Comparison of ENCODE assay signal across 10 mouse cellular contexts in the genomic region with DNA sequence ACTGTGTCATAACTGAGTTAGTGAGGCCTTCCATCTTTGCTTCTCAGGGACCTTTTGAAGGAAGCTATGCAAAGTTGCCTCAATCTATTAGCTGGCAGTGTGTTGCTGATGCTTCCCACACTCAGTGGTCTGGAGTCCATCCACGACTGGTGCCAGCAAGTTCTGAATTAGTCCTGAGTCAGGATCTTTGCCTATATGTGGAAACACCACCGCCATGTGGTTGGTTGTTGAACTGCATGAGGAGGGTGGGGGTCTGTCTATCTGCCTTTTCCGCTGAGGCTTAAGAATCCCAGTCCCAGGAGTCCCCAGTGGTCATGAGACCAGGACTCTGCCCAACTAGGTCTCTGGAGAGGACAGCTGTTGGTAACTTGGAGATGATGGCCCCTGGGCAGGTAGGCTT. TPM values are rescaled to one million over a fixed set of nuclear protein-coding genes. Genes with fewer than 3 reads are reported as not detected.
A peak's percentile ranks its signal among the peaks of the same experiment; 100 is the strongest.
DNase-seq lines count a peak whose midpoint lies in the region; ATAC-seq and TF ChIP-seq lines count a peak whose summit lies in the region.
"Had no signal": no experiment of that assay in that cellular context is flagged by ENCODE, and none has a peak within 500 bp of the region (broad histone marks: within the 10 kb centered on the region; RNA-seq: fewer than 3 reads in every experiment).

No protein-coding gene starts in this region.

- H3K4me2 ChIP-seq in hindbrain, embryonic 12.5 days (replicated peaks), result no peak overlapping the region
- no peak overlapping the region for H3K4me2 ChIP-seq in CH12.LX (ENCODE audit: insufficient read depth, low read depth, poor library complexity, severe bottlenecking)
- no peak overlapping the region for H3K4me2 ChIP-seq in heart, embryonic 14.5 days (ENCODE audit: low read length)
- no peak overlapping the region for H3K4me2 ChIP-seq in limb, embryonic 11.5 days (ENCODE audit: low read depth, severe bottlenecking)
- H3K4me2 ChIP-seq: embryonic facial prominence, embryonic 12.5 days had no signal

- dilution Hi-C loops in CH12.LX (cut with MboI; ENCODE audit: extremely low pct_ligation_motif_present, extremely low pct_unique_long_range_greater_than_20kb, low sequenced_read_pairs), result no loop called here

- H3K36me3 ChIP-seq in hindbrain, embryonic 10.5 days, result no peaks in the 10 kb centered on the region
- H3K36me3 ChIP-seq in hindbrain, embryonic 12.5 days, result no peaks in the 10 kb centered on the region
- no peaks in the 10 kb centered on the region for H3K36me3 ChIP-seq in CH12.LX (replicated peaks in 1 of 2; ENCODE audit: control insufficient read depth in 1 of 2, insufficient read depth in 1 of 2, low read length in 1 of 2)
- H3K36me3 ChIP-seq in heart, embryonic 14.5 days (ENCODE audit: control insufficient read depth, insufficient read depth, low read length), result no peaks in the 10 kb centered on the region
- H3K36me3 ChIP-seq in limb, embryonic 11.5 days (ENCODE audit: control insufficient read depth, insufficient read depth, low read length), result no peaks in the 10 kb centered on the region
- H3K36me3 ChIP-seq: embryonic facial prominence, embryonic 12.5 days had no signal

- H3K4me3 ChIP-seq in hindbrain, embryonic 10.5 days, result no peak overlapping the region
- H3K4me3 ChIP-seq in hindbrain, embryonic 12.5 days, result no peak overlapping the region
- no peak overlapping the region for H3K4me3 ChIP-seq in CH12.LX (replicated peaks in 1 of 3; ENCODE audit: low read depth in 2 of 3, low read length in 2 of 3, poor library complexity in 1 of 3)
- peak overlapping the region; percentile 44 for H3K4me3 ChIP-seq in brown adipose tissue, adult 24 weeks (ENCODE audit: insufficient read depth, low read depth, low read length)
- no peak overlapping the region for H3K4me3 ChIP-seq in heart, embryonic 14.5 days (ENCODE audit: control insufficient read depth in 1 of 2, insufficient read depth in 1 of 2, low read depth in 1 of 2, low read length in 2 of 2)
- H3K4me3 ChIP-seq in limb, embryonic 11.5 days (ENCODE audit: low read depth, low read length), result no peak overlapping the region
- no peak overlapping the region for H3K4me3 ChIP-seq in olfactory bulb, adult 2 months (ENCODE audit: insufficient read depth, low read depth, low read length)
- H3K4me3 ChIP-seq: embryonic facial prominence, embryonic 12.5 days had no signal

- H3K9me3 ChIP-seq in hindbrain, embryonic 10.5 days, result no peaks in the 10 kb centered on the region
- H3K9me3 ChIP-seq in hindbrain, embryonic 12.5 days (replicated peaks), result no peaks in the 10 kb centered on the region
- H3K9me3 ChIP-seq in CH12.LX (replicated peaks; ENCODE audit: low read length), result no peaks in the 10 kb centered on the region
- no peaks in the 10 kb centered on the region for H3K9me3 ChIP-seq in heart, embryonic 14.5 days (ENCODE audit: control insufficient read depth, low read length)
- no peaks in the 10 kb centered on the region for H3K9me3 ChIP-seq in limb, embryonic 11.5 days (ENCODE audit: control insufficient read depth, low read length)
- H3K9me3 ChIP-seq: embryonic facial prominence, embryonic 12.5 days had no signal

- H3K9ac ChIP-seq in hindbrain, embryonic 12.5 days, result no peak overlapping the region
- H3K9ac ChIP-seq in CH12.LX (ENCODE audit: insufficient read depth, low read depth), result no peak overlapping the region
- no peak overlapping the region for H3K9ac ChIP-seq in heart, embryonic 14.5 days (ENCODE audit: low read length)
- H3K9ac ChIP-seq in limb, embryonic 11.5 days (ENCODE audit: low read length), result no peak overlapping the region
- H3K9ac ChIP-seq: embryonic facial prominence, embryonic 12.5 days had no signal

- H3K27me3 ChIP-seq in hindbrain, embryonic 10.5 days (ENCODE audit: insufficient read depth, poor library complexity, severe bottlenecking), result no peaks in the 10 kb centered on the region
- no peaks in the 10 kb centered on the region for H3K27me3 ChIP-seq in hindbrain, embryonic 12.5 days
- H3K27me3 ChIP-seq in CH12.LX (replicated peaks), result peaks cover 2% of the 10 kb centered on the region
- no peaks in the 10 kb centered on the region for H3K27me3 ChIP-seq in heart, embryonic 14.5 days (ENCODE audit: control insufficient read depth, insufficient read depth, low read length)
- no peaks in the 10 kb centered on the region for H3K27me3 ChIP-seq in limb, embryonic 11.5 days (ENCODE audit: control insufficient read depth, insufficient read depth, low read length)
- H3K27me3 ChIP-seq: embryonic facial prominence, embryonic 12.5 days had no signal

- TF ChIP-seq RAD21 in CH12.LX (IDR thresholded peaks at IDR 0.05; ENCODE audit: low read depth, low read length), result peak; percentile 89

- no peak for TF ChIP-seq POLR2A in CH12.LX (IDR thresholded peaks at IDR 0.05; ENCODE audit: low read depth, low read length)
- TF ChIP-seq POLR2A in olfactory bulb, adult 2 months (IDR thresholded peaks at IDR 0.05; ENCODE audit: insufficient read depth, low read depth, low read length), result no peak

- DNase-seq in hindbrain, embryonic 10.5 days (ENCODE audit: low spot score), result peak; percentile 72
- DNase-seq in CH12.LX (ENCODE audit: extremely low read depth), result peak; percentile 62
- peak; percentile 83 for DNase-seq in limb, embryonic 11.5 days (ENCODE audit: low spot score)
- no peak for DNase-seq in urinary bladder, adult 2 months (ENCODE audit: low spot score)

- peak overlapping the region; percentile 50; the same call in 1 of the 2 replicates for H3K27ac ChIP-seq in hindbrain, embryonic 10.5 days
- no peak overlapping the region for H3K27ac ChIP-seq in hindbrain, embryonic 12.5 days
- no peak overlapping the region for H3K27ac ChIP-seq in CH12.LX (ENCODE audit: insufficient read depth, low read depth)
- peak overlapping the region; percentile 99 for H3K27ac ChIP-seq in brown adipose tissue, adult 24 weeks (replicated peaks; ENCODE audit: low read depth, low read length)
- H3K27ac ChIP-seq in heart, embryonic 14.5 days (replicated peaks in 1 of 2; ENCODE audit: control insufficient read depth in 1 of 2, insufficient read depth in 1 of 2, low read depth in 2 of 2, low read length in 2 of 2), result peak overlapping the region; percentile 42 to 86
- no peak overlapping the region for H3K27ac ChIP-seq in limb, embryonic 11.5 days (replicated peaks; ENCODE audit: low read depth, low read length)
- H3K27ac ChIP-seq in olfactory bulb, adult 2 months (ENCODE audit: insufficient read depth, low read depth, low read length), result no peak overlapping the region
- H3K27ac ChIP-seq: embryonic facial prominence, embryonic 12.5 days; macrophage had no signal

- in situ Hi-C loops in CH12.LX (cut with MboI; ENCODE audit: low pct_ligation_motif_present, low pct_unique_long_range_greater_than_20kb, low sequenced_read_pairs), result no loop called here

- TF ChIP-seq EP300 in CH12.LX (IDR thresholded peaks at IDR 0.05; ENCODE audit: low read length), result no peak

- 6% methylated on average over 3 of the region's 3 CpGs for WGBS in hindbrain, embryonic 10.5 days
- 4% methylated on average over 3 of the region's 3 CpGs for WGBS in hindbrain, embryonic 12.5 days
- 16% methylated on average over 3 of the region's 3 CpGs for WGBS in heart, embryonic 14.5 days
- 11% methylated on average over 3 of the region's 3 CpGs for WGBS in limb, embryonic 11.5 days
- WGBS in olfactory bulb, adult 2 months, result 26% methylated on average over 3 of the region's 3 CpGs

- peak; percentile 86 to 91 for TF ChIP-seq CTCF in CH12.LX (conservative IDR thresholded peaks at IDR 0.05 in 1 of 2, IDR thresholded peaks at IDR 0.05 in 1 of 2; ENCODE audit: low read depth in 2 of 2, low read length in 2 of 2)
- peak; percentile 52 for TF ChIP-seq CTCF in olfactory bulb, adult 2 months (IDR thresholded peaks at IDR 0.05; ENCODE audit: insufficient read depth, low read depth, low read length)

- H3K79me2 ChIP-seq in CH12.LX (replicated peaks; ENCODE audit: control insufficient read depth, extremely low read depth, insufficient read depth, poor library complexity, severe bottlenecking), result no peaks in the 10 kb centered on the region

- peaks cover 51% of the 10 kb centered on the region for H3K4me1 ChIP-seq in hindbrain, embryonic 10.5 days (replicated peaks)
- H3K4me1 ChIP-seq in hindbrain, embryonic 12.5 days, result peaks cover 21% of the 10 kb centered on the region
- peaks cover 12 to 35% of the 10 kb centered on the region in 2 experiments for H3K4me1 ChIP-seq in CH12.LX (ENCODE audit: control insufficient read depth in 1 of 2, insufficient read depth in 2 of 2)
- H3K4me1 ChIP-seq in brown adipose tissue, adult 24 weeks (ENCODE audit: control insufficient read depth, insufficient read depth, insufficient read length, low read length), result peaks cover 22% of the 10 kb centered on the region
- H3K4me1 ChIP-seq in heart, embryonic 14.5 days (ENCODE audit: control insufficient read depth in 2 of 2, insufficient read depth in 2 of 2, low read length in 2 of 2), result peaks cover 32 to 41% of the 10 kb centered on the region in 2 experiments
- no peaks in the 10 kb centered on the region for H3K4me1 ChIP-seq in limb, embryonic 11.5 days (ENCODE audit: control insufficient read depth, insufficient read depth, low read length)
- 0 out of 2 replicates have a peak, but pooled peaks cover 5% of the 10 kb centered on the region for H3K4me1 ChIP-seq in olfactory bulb, adult 2 months (ENCODE audit: control insufficient read depth, insufficient read depth, low read length)

- no peak for ATAC-seq in hindbrain, embryonic 12.5 days (ENCODE audit: low FRiP score)
- ATAC-seq in heart, embryonic 14.5 days (ENCODE audit: insufficient number of reproducible peaks, insufficient read depth, low FRiP score, low read depth), result no peak
- ATAC-seq in limb, embryonic 11.5 days (ENCODE audit: insufficient number of reproducible peaks, low FRiP score, low TSS enrichment, low read depth), result no peak

RNA-seq across cellular contexts. Expression of gene Egfl7, which starts 9.8 kb away (rescaled TPM):
- 78.3 and 101 TPM in 2 replicates for polyA plus RNA-seq in hindbrain, embryonic 10.5 days (2016; fragmentation: Nextera tagmentation; extraction: Ambion mirVana)
- 61.4 and 72.1 TPM in 2 replicates for polyA plus RNA-seq in hindbrain, embryonic 12.5 days (2016; fragmentation: Nextera tagmentation; extraction: Ambion mirVana)
- 35.0 and 39.3 TPM in 2 replicates for total RNA-seq in CH12.LX (2012; rRNA removed)
- 18.9 and 20.1 TPM in 2 replicates for total RNA-seq in CH12.LX (2014; rRNA removed)
- 21.4 and 24.7 TPM in 2 replicates for polyA plus RNA-seq in CH12.LX (2012; ENCODE audit: insufficient read length, low read depth)
- 75.5 and 80.4 TPM in 2 replicates for polyA plus RNA-seq in brown adipose tissue, adult 24 weeks (2012; ENCODE audit: insufficient read depth, insufficient read length, missing spikeins)
- polyA plus RNA-seq in heart, embryonic 14.5 days (2014; fragmentation: Nextera tagmentation; extraction: Ambion mirVana), result 161 and 177 TPM in 2 replicates
- 68.1 and 72.2 TPM in 2 replicates for polyA plus RNA-seq in limb, embryonic 11.5 days (2014; fragmentation: Nextera tagmentation; extraction: Ambion mirVana)
- polyA plus RNA-seq in olfactory bulb, adult 2 months (2012; ENCODE audit: insufficient read depth, insufficient read length, low replicate concordance, missing spikeins), result not detected in 2 replicates
- 155 and 208 TPM in 2 replicates for polyA plus RNA-seq in urinary bladder, adult 2 months (2012; rRNA removed)

RNA-seq across cellular contexts. Expression of gene Gm20532, which starts 16.4 kb away (rescaled TPM):
- not detected in 2 replicates for polyA plus RNA-seq in hindbrain, embryonic 10.5 days (2016; fragmentation: Nextera tagmentation; extraction: Ambion mirVana)
- not detected in 2 replicates for polyA plus RNA-seq in hindbrain, embryonic 12.5 days (2016; fragmentation: Nextera tagmentation; extraction: Ambion mirVana)
- total RNA-seq in CH12.LX (2012; rRNA removed), result not detected in 2 replicates
- total RNA-seq in CH12.LX (2014; rRNA removed), result not detected in 2 replicates
- polyA plus RNA-seq in CH12.LX (2012; ENCODE audit: insufficient read length, low read depth), result not detected in 2 replicates
- polyA plus RNA-seq in brown adipose tissue, adult 24 weeks (2012; ENCODE audit: insufficient read depth, insufficient read length, missing spikeins), result not detected in 2 replicates
- not detected in 2 replicates for polyA plus RNA-seq in heart, embryonic 14.5 days (2014; fragmentation: Nextera tagmentation; extraction: Ambion mirVana)
- 0.27 TPM in 1 of 2 replicates, not detected in the other for polyA plus RNA-seq in limb, embryonic 11.5 days (2014; fragmentation: Nextera tagmentation; extraction: Ambion mirVana)
- polyA plus RNA-seq in olfactory bulb, adult 2 months (2012; ENCODE audit: insufficient read depth, insufficient read length, low replicate concordance, missing spikeins), result not detected in 2 replicates
- not detected in 2 replicates for polyA plus RNA-seq in urinary bladder, adult 2 months (2012; rRNA removed)
- polyA plus RNA-seq: embryonic facial prominence, embryonic 12.5 days had no signal

RNA-seq across cellular contexts. Expression of gene Agpat2, which starts 34.2 kb away (rescaled TPM):
- polyA plus RNA-seq in hindbrain, embryonic 10.5 days (2016; fragmentation: Nextera tagmentation; extraction: Ambion mirVana), result 12.3 and 13.5 TPM in 2 replicates
- polyA plus RNA-seq in hindbrain, embryonic 12.5 days (2016; fragmentation: Nextera tagmentation; extraction: Ambion mirVana), result 11.7 and 13.1 TPM in 2 replicates
- 11.1 and 14.2 TPM in 2 replicates for total RNA-seq in CH12.LX (2012; rRNA removed)
- 8.6 and 10.6 TPM in 2 replicates for total RNA-seq in CH12.LX (2014; rRNA removed)
- polyA plus RNA-seq in CH12.LX (2012; ENCODE audit: insufficient read length, low read depth), result 9.5 TPM in 2 replicates
- polyA plus RNA-seq in brown adipose tissue, adult 24 weeks (2012; ENCODE audit: insufficient read depth, insufficient read length, missing spikeins), result 2,029 and 2,407 TPM in 2 replicates
- polyA plus RNA-seq in heart, embryonic 14.5 days (2014; fragmentation: Nextera tagmentation; extraction: Ambion mirVana), result 24.0 and 24.7 TPM in 2 replicates
- 12.2 and 12.8 TPM in 2 replicates for polyA plus RNA-seq in limb, embryonic 11.5 days (2014; fragmentation: Nextera tagmentation; extraction: Ambion mirVana)
- not detected in 2 replicates for polyA plus RNA-seq in olfactory bulb, adult 2 months (2012; ENCODE audit: insufficient read depth, insufficient read length, low replicate concordance, missing spikeins)
- polyA plus RNA-seq in urinary bladder, adult 2 months (2012; rRNA removed), result 48.3 and 63.6 TPM in 2 replicates

RNA-seq across cellular contexts. Expression of gene Notch1, which starts 53.6 kb away (rescaled TPM):
- polyA plus RNA-seq in hindbrain, embryonic 10.5 days (2016; fragmentation: Nextera tagmentation; extraction: Ambion mirVana), result 39.1 and 46.4 TPM in 2 replicates
- 38.0 and 41.0 TPM in 2 replicates for polyA plus RNA-seq in hindbrain, embryonic 12.5 days (2016; fragmentation: Nextera tagmentation; extraction: Ambion mirVana)
- 11.4 and 13.1 TPM in 2 replicates for total RNA-seq in CH12.LX (2012; rRNA removed)
- 0.86 and 0.98 TPM in 2 replicates for total RNA-seq in CH12.LX (2014; rRNA removed)
- 2.7 and 3.8 TPM in 2 replicates for polyA plus RNA-seq in CH12.LX (2012; ENCODE audit: insufficient read length, low read depth)
- polyA plus RNA-seq in brown adipose tissue, adult 24 weeks (2012; ENCODE audit: insufficient read depth, insufficient read length, missing spikeins), result 5.6 and 8.9 TPM in 2 replicates
- 21.2 and 21.6 TPM in 2 replicates for polyA plus RNA-seq in heart, embryonic 14.5 days (2014; fragmentation: Nextera tagmentation; extraction: Ambion mirVana)
- polyA plus RNA-seq in limb, embryonic 11.5 days (2014; fragmentation: Nextera tagmentation; extraction: Ambion mirVana), result 14.5 and 15.0 TPM in 2 replicates
- 48.1 TPM in 1 of 2 replicates, not detected in the other for polyA plus RNA-seq in olfactory bulb, adult 2 months (2012; ENCODE audit: insufficient read depth, insufficient read length, low replicate concordance, missing spikeins)
- polyA plus RNA-seq in urinary bladder, adult 2 months (2012; rRNA removed), result 21.4 and 33.4 TPM in 2 replicates

RNA-seq across cellular contexts. Expression of gene Fam69b, which starts 58.2 kb away (rescaled TPM):
- polyA plus RNA-seq in hindbrain, embryonic 10.5 days (2016; fragmentation: Nextera tagmentation; extraction: Ambion mirVana), result 32.8 and 48.5 TPM in 2 replicates
- polyA plus RNA-seq in hindbrain, embryonic 12.5 days (2016; fragmentation: Nextera tagmentation; extraction: Ambion mirVana), result 70.1 and 73.7 TPM in 2 replicates
- total RNA-seq in CH12.LX (2012; rRNA removed) (0.88 and 1.2 TPM in 2 replicates), CH12.LX (2014; rRNA removed) (0.16 TPM in 1 of 2 replicates, not detected in the other)
- not detected in 2 replicates for polyA plus RNA-seq in CH12.LX (2012; ENCODE audit: insufficient read length, low read depth)
- polyA plus RNA-seq in brown adipose tissue, adult 24 weeks (2012; ENCODE audit: insufficient read depth, insufficient read length, missing spikeins), result 24.4 and 49.4 TPM in 2 replicates
- 13.3 and 15.2 TPM in 2 replicates for polyA plus RNA-seq in heart, embryonic 14.5 days (2014; fragmentation: Nextera tagmentation; extraction: Ambion mirVana)
- polyA plus RNA-seq in limb, embryonic 11.5 days (2014; fragmentation: Nextera tagmentation; extraction: Ambion mirVana), result 42.4 and 45.1 TPM in 2 replicates
- not detected in 2 replicates for polyA plus RNA-seq in olfactory bulb, adult 2 months (2012; ENCODE audit: insufficient read depth, insufficient read length, low replicate concordance, missing spikeins)
- polyA plus RNA-seq in urinary bladder, adult 2 months (2012; rRNA removed), result 11.5 and 12.5 TPM in 2 replicates
- polyA plus RNA-seq: macrophage had no signal

Comparison
In these comparisons a context has a peak if more than half of its experiments do, and no peak if none do; other contexts are left out.
1. H3K27ac ChIP-seq: peak in hindbrain, embryonic 10.5 days (single experiment), brown adipose tissue, adult 24 weeks (single experiment) and heart, embryonic 14.5 days (2 of 2); none in hindbrain, embryonic 12.5 days (single experiment), CH12.LX (single experiment), limb, embryonic 11.5 days (single experiment) and olfactory bulb, adult 2 months (single experiment).
2. RNA of gene Egfl7, which starts 9.8 kb away (polyA plus RNA-seq): 155 to 208 TPM in urinary bladder, adult 2 months, 161 to 177 TPM in heart, embryonic 14.5 days, 75.5 to 80.4 TPM in brown adipose tissue, adult 24 weeks, 78.3 to 101 TPM in hindbrain, embryonic 10.5 days, 68.1 to 72.2 TPM in limb, embryonic 11.5 days, 61.4 to 72.1 TPM in hindbrain, embryonic 12.5 days and 21.4 to 24.7 TPM in CH12.LX; not detected in olfactory bulb, adult 2 months; every median in the first group is over 10 times any median in the second.
3. RNA of gene Agpat2, which starts 34.2 kb away (polyA plus RNA-seq): 2,029 to 2,407 TPM in brown adipose tissue, adult 24 weeks; 48.3 to 63.6 TPM in urinary bladder, adult 2 months, 24.0 to 24.7 TPM in heart, embryonic 14.5 days, 11.7 to 13.1 TPM in hindbrain, embryonic 12.5 days, 12.3 to 13.5 TPM in hindbrain, embryonic 10.5 days, 12.2 to 12.8 TPM in limb, embryonic 11.5 days, 9.5 TPM in CH12.LX and not detected in olfactory bulb, adult 2 months; every median in the first group is over 10 times any median in the second.